Mouse (Mus musculus): ENCODE measurements around the gene Neu1. TPM values are rescaled to one million over a fixed set of nuclear protein-coding genes. Genes with fewer than 3 reads are reported as not detected.
"Not testable (repeated sequence)": the region's sequence is repeated elsewhere in the genome, so short reads cannot be mapped to it uniquely, and the experiment has no call there.

Neu1 gene
- polyA plus RNA-seq, 1 experiment = 13.6 TPM

- no peaks in the 10 kb centered on the region for H3K4me1 ChIP-seq (ENCODE audit: control insufficient read depth, insufficient read depth, low read length)
- TF ChIP-seq POLR2A (IDR thresholded peaks at IDR 0.05; ENCODE audit: insufficient read depth, low read length) = no peak
These were observed 15.6 kb downstream of the Neu1 start for GRCm38 (mm10) chr17:34946486-34947140.

GRCm38 (mm10) chr17:34947606-34948005 lies 16.6 kb downstream of the Neu1 start:
- Histone ChIP-seq H3K27me3 (ENCODE audit: control insufficient read depth, insufficient read depth, low read length, poor library complexity, severe bottlenecking) (no peaks in the 10 kb centered on the region), H3K4me3 (ENCODE audit: low read depth, low read length) (no peak overlapping the region)
- TF ChIP-seq CTCF (IDR thresholded peaks at IDR 0.05; ENCODE audit: low read depth, low read length) (peak; percentile 45), EP300 (IDR thresholded peaks at IDR 0.05; ENCODE audit: insufficient read depth, low read depth, low read length) (no peak)

More at GRCm38 (mm10) chr17:34946486-34947140, 15.6 kb downstream of the Neu1 start:
- Histone ChIP-seq H3K9me3 (replicated peaks; ENCODE audit: control insufficient read depth, insufficient read depth, low read length, poor library complexity, severe bottlenecking) (no peaks in the 10 kb centered on the region), H3K36me3 (ENCODE audit: control insufficient read depth, insufficient read depth, low read length, poor library complexity, severe bottlenecking) (peaks cover 22% of the 10 kb centered on the region), H3K27me3 (ENCODE audit: control insufficient read depth, insufficient read depth, low read length, poor library complexity, severe bottlenecking) (no peaks in the 10 kb centered on the region), H3K9ac (ENCODE audit: low read depth, poor library complexity, severe bottlenecking) (no peak overlapping the region), H3K27ac (ENCODE audit: insufficient read depth, low read length) (no peak overlapping the region), H3K4me3 (ENCODE audit: low read depth, low read length) (no peak overlapping the region)

DNA sequence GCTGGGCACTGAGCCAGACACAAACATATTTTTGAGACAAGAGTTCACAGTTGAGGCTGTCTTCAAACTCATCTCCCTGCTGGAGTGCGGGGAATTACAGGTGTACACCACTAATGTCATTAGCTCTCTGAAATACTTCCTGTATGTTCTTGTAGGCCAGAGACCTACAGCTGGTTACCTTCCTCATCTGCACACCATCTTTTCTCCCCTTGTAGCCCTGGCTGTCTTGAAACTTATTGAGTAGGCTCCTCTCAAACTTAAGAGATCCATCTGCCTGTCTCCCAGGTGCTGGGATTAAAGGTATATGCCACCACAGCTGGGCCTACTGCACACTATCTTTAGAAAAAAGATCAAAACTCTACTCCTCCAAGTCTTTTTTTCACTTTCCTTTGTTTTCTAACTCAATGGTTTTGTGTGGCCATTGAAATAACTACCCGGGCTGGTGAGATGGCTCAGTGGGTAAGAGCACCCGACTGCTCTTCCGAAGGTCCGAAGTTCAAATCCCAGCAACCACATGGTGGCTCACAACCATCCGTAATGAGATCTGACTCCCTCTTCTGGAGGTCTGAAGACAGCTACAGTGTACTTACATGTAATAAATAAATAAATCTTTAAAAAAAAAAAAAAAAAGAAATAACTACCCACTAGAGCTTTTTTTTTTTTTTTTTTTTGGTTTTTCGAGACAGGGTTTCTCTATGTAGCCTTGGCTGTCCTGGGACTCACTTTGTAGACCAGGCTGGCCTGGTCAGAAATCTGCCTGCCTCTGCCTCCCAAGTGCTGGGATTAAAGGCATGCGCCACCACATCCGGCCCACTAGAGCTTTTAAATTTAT lies 17.9 kb downstream of the Neu1 start:
- not testable (repeated sequence) for H3K9me3 ChIP-seq (replicated peaks; ENCODE audit: control insufficient read depth, insufficient read depth, low read length, poor library complexity, severe bottlenecking); H3K4me3 ChIP-seq (ENCODE audit: low read depth, low read length); H3K4me1 ChIP-seq (ENCODE audit: control insufficient read depth, insufficient read depth, low read length); H3K27me3 ChIP-seq (ENCODE audit: control insufficient read depth, insufficient read depth, low read length, poor library complexity, severe bottlenecking)
- Histone ChIP-seq H3K27ac (ENCODE audit: insufficient read depth, low read length) (peak overlapping the region; percentile 97), H3K9ac (ENCODE audit: low read depth, poor library complexity, severe bottlenecking) (0 out of 2 replicates have a peak overlapping the region, but pooled peaks have one; percentile 99), H3K36me3 (ENCODE audit: control insufficient read depth, insufficient read depth, low read length, poor library complexity, severe bottlenecking) (peaks cover 26% of the 10 kb centered on the region)

More at GRCm38 (mm10) chr17:34947606-34948005, 16.6 kb downstream of the Neu1 start:
- peaks cover 26% of the 10 kb centered on the region for H3K36me3 ChIP-seq (ENCODE audit: control insufficient read depth, insufficient read depth, low read length, poor library complexity, severe bottlenecking)
- H3K9me3 ChIP-seq (replicated peaks; ENCODE audit: control insufficient read depth, insufficient read depth, low read length, poor library complexity, severe bottlenecking) = no peaks in the 10 kb centered on the region
- H3K4me1 ChIP-seq (ENCODE audit: control insufficient read depth, insufficient read depth, low read length) = no peaks in the 10 kb centered on the region
- no peak overlapping the region for H3K9ac ChIP-seq (ENCODE audit: low read depth, poor library complexity, severe bottlenecking)
- no peak overlapping the region for H3K27ac ChIP-seq (ENCODE audit: insufficient read depth, low read length)

DNA sequence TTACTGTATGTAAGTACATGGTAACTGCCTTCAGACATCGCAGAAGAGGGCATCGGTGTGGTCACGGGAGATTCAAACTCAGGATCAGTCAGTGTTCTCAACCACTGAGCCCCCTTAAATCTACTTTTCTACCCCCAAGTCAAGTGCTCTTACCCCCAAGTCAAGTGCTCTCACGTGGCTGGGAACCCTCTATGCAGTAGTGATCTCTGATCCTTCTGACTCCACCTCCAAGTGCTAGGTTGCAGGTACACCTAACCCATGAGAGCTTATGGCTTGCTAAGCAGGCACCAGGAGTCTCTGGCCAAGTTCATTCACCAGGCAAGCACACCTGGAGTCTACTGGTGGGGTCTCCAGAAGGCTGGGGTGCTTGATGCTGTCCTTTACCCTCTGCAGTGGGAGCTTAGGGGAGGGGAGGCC lies 18.5 kb downstream of the Neu1 start:
- TF ChIP-seq POLR2A (IDR thresholded peaks at IDR 0.05; ENCODE audit: insufficient read depth, low read length) = no peak
- no peak for TF ChIP-seq CTCF (IDR thresholded peaks at IDR 0.05; ENCODE audit: low read depth, low read length)
- TF ChIP-seq EP300 (IDR thresholded peaks at IDR 0.05; ENCODE audit: insufficient read depth, low read depth, low read length) = no peak
- H3K4me3 ChIP-seq (ENCODE audit: low read depth, low read length) = no peak overlapping the region
- no peaks in the 10 kb centered on the region for H3K9me3 ChIP-seq (replicated peaks; ENCODE audit: control insufficient read depth, insufficient read depth, low read length, poor library complexity, severe bottlenecking)
- H3K36me3 ChIP-seq (ENCODE audit: control insufficient read depth, insufficient read depth, low read length, poor library complexity, severe bottlenecking) = peaks cover 26% of the 10 kb centered on the region
- H3K9ac ChIP-seq (ENCODE audit: low read depth, poor library complexity, severe bottlenecking) = peak overlapping the region; percentile 99; the same call in 1 of the 2 replicates
- H3K4me1 ChIP-seq (ENCODE audit: control insufficient read depth, insufficient read depth, low read length) = no peaks in the 10 kb centered on the region
- H3K27ac ChIP-seq (ENCODE audit: insufficient read depth, low read length) = peak overlapping the region; percentile 97
- no peaks in the 10 kb centered on the region for H3K27me3 ChIP-seq (ENCODE audit: control insufficient read depth, insufficient read depth, low read length, poor library complexity, severe bottlenecking)

DNA sequence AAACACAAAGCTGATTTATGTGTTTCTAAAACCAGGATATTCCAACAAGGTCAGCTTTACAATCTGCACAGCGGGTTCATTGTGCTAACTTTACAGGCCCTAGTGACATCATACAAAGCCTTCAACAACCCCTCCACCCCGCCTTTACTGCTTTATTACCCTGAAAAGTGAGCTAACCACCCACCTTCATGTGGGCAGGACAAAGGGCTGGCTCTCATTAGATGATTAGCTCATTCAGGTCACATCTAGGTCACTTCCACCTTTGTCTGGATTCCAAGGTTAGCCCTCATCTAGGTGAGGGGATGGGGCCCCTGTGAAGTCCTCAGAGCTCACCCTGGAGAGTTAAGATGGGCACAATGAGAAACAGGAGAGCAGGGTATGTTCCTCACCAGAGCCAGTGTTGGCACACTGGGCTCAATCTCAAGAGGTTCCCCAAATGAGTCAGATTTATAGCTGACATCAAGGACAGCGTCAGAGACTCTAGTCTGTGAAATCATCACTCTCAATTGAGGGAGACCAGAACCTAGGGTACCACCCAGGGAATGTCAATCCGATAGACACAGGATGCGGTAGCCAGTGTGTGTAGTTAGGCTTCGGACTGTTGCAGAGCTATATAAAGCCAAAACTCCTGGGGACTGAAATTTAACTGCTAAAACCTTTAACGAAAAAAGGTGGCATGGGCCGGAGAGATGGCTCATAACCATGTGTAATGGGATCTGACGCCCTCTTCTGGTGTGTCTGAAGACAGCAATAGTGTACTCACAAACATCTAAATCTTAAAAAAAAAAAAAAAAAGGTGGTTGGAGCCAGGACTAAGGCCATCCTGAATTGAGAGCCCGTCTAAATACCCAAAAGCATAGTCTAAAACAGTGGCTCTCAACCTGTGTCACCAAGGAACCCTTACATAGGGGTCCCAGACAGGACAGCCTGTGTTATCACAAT lies 19.7 kb downstream of the Neu1 start:
- no peaks in the 10 kb centered on the region for H3K4me1 ChIP-seq (ENCODE audit: control insufficient read depth, insufficient read depth, low read length)
- TF ChIP-seq POLR2A (IDR thresholded peaks at IDR 0.05; ENCODE audit: insufficient read depth, low read length) (no peak), EP300 (IDR thresholded peaks at IDR 0.05; ENCODE audit: insufficient read depth, low read depth, low read length) (no peak), CTCF (IDR thresholded peaks at IDR 0.05; ENCODE audit: low read depth, low read length) (no peak)
- peaks cover 26% of the 10 kb centered on the region for H3K36me3 ChIP-seq (ENCODE audit: control insufficient read depth, insufficient read depth, low read length, poor library complexity, severe bottlenecking)
- H3K9me3 ChIP-seq (replicated peaks; ENCODE audit: control insufficient read depth, insufficient read depth, low read length, poor library complexity, severe bottlenecking) = no peaks in the 10 kb centered on the region
- peak overlapping the region; percentile 96 for H3K4me3 ChIP-seq (ENCODE audit: low read depth, low read length)
- peak overlapping the region; percentile 99 for H3K9ac ChIP-seq (ENCODE audit: low read depth, poor library complexity, severe bottlenecking)
- peak overlapping the region; percentile 97 for H3K27ac ChIP-seq (ENCODE audit: insufficient read depth, low read length)
- no peaks in the 10 kb centered on the region for H3K27me3 ChIP-seq (ENCODE audit: control insufficient read depth, insufficient read depth, low read length, poor library complexity, severe bottlenecking)

All from ES-Bruce4 (cell line).